Comparison of ENCODE assay signal across 9 mouse cellular contexts in genomic region chr15:80015211-80015952, GRCm38 (mm10). TPM values are rescaled to one million over a fixed set of nuclear protein-coding genes. Genes with fewer than 3 reads are reported as not detected.
DNase-seq lines count a peak whose midpoint lies in the region; ATAC-seq lines count a peak whose summit lies in the region.
"Had no signal": no experiment of that assay in that cellular context is flagged by ENCODE, and none has a peak within 500 bp of the region (broad histone marks: within the 10 kb centered on the region; RNA-seq: fewer than 3 reads in every experiment).

No protein-coding gene starts in this region.

- no peaks in the 10 kb centered on the region for H3K36me3 ChIP-seq in heart, embryonic 11.5 days (ENCODE audit: control insufficient read depth, insufficient read depth, low read length)
- no peaks in the 10 kb centered on the region for H3K36me3 ChIP-seq in liver, embryonic 13.5 days
- H3K36me3 ChIP-seq: neural tube, embryonic 12.5 days had no signal

- 60% methylated on average over 7 of the region's 7 CpGs for WGBS in heart, embryonic 11.5 days (ENCODE audit: insufficient replicate concordance)
- WGBS in liver, embryonic 13.5 days (ENCODE audit: insufficient replicate concordance), result 70% methylated on average over 7 of the region's 7 CpGs

- H3K4me1 ChIP-seq in heart, embryonic 11.5 days (ENCODE audit: control insufficient read depth, insufficient read depth, low read length), result peaks cover 38% of the 10 kb centered on the region
- peaks cover 34% of the 10 kb centered on the region for H3K4me1 ChIP-seq in liver, embryonic 13.5 days (replicated peaks)

- no peak overlapping the region; the same call in 1 of the 2 replicates for H3K9ac ChIP-seq in heart, embryonic 11.5 days (ENCODE audit: low read depth, low read length)
- H3K9ac ChIP-seq in liver, embryonic 13.5 days, result no peak overlapping the region
- H3K9ac ChIP-seq: neural tube, embryonic 12.5 days had no signal

- peak overlapping the region; percentile 98 for H3K4me2 ChIP-seq in heart, embryonic 11.5 days
- H3K4me2 ChIP-seq in liver, embryonic 13.5 days, result peak overlapping the region; percentile 73

- H3K27ac ChIP-seq in heart, embryonic 11.5 days (ENCODE audit: low read depth, low read length), result no peak overlapping the region
- H3K27ac ChIP-seq in liver, embryonic 13.5 days, result no peak overlapping the region
- H3K27ac ChIP-seq: neural tube, embryonic 12.5 days had no signal

- H3K4me3 ChIP-seq in heart, embryonic 11.5 days (ENCODE audit: low read depth, low read length), result peak overlapping the region; percentile 67; the same call in 1 of the 2 replicates
- H3K4me3 ChIP-seq in liver, embryonic 13.5 days (replicated peaks), result no peak overlapping the region

- no peak for ATAC-seq in heart, embryonic 11.5 days (replicated peaks; ENCODE audit: insufficient number of reproducible peaks, low FRiP score, low TSS enrichment)
- ATAC-seq in liver, embryonic 13.5 days (ENCODE audit: low read depth), result no peak
- ATAC-seq in erythroblast, adult 5-6 weeks (replicated peaks; ENCODE audit: low FRiP score, poor library complexity, severe bottlenecking), result no peak

- peaks cover 59% of the 10 kb centered on the region for H3K27me3 ChIP-seq in heart, embryonic 11.5 days (ENCODE audit: control insufficient read depth, insufficient read depth, low read length)
- peaks cover 65% of the 10 kb centered on the region for H3K27me3 ChIP-seq in liver, embryonic 13.5 days

- DNase-seq in heart, adult 11 months, result no peak
- DNase-seq in right cerebral cortex, adult 18-20 months, result peak; percentile 87
- DNase-seq in right cerebral cortex, postnatal 4 days, result no peak
- no peak for DNase-seq in liver, embryonic 13.5 days
- no peak for DNase-seq in retina, postnatal 1 day
- DNase-seq in T-cell, adult 2 months (ENCODE audit: low spot score), result no peak

- no peaks in the 10 kb centered on the region for H3K9me3 ChIP-seq in heart, embryonic 11.5 days (replicated peaks; ENCODE audit: control insufficient read depth, low read length)
- no peaks in the 10 kb centered on the region for H3K9me3 ChIP-seq in liver, embryonic 13.5 days (replicated peaks)
- H3K9me3 ChIP-seq: neural tube, embryonic 12.5 days had no signal

RNA-seq across cellular contexts. Expression of gene Pdgfb, which starts 0.6 kb away (rescaled TPM):
- 1.3 and 2.0 TPM in 2 replicates for polyA plus RNA-seq in heart, embryonic 11.5 days (2014; fragmentation: Nextera tagmentation; extraction: Ambion mirVana)
- 0.63 and 0.76 TPM in 2 replicates for polyA plus RNA-seq in liver, embryonic 13.5 days (2015; fragmentation: Nextera tagmentation; extraction: Ambion mirVana)
- total RNA-seq in erythroblast, adult 5-6 weeks (2015; ENCODE audit: low replicate concordance), result not detected in 2 replicates
- 0.42 and 0.94 TPM in 2 replicates for total RNA-seq in erythroblast, adult 5-6 weeks (2017; ENCODE audit: low replicate concordance)

RNA-seq across cellular contexts. Expression of gene Cbx7, which starts 44.5 kb away (rescaled TPM):
- polyA plus RNA-seq in heart, embryonic 11.5 days (2014; fragmentation: Nextera tagmentation; extraction: Ambion mirVana), result 0.72 and 1.1 TPM in 2 replicates
- polyA plus RNA-seq in liver, embryonic 13.5 days (2015; fragmentation: Nextera tagmentation; extraction: Ambion mirVana), result 0.89 and 1.4 TPM in 2 replicates
- total RNA-seq in erythroblast, adult 5-6 weeks (2015; ENCODE audit: low replicate concordance), result 2.1 and 6.9 TPM in 2 replicates
- total RNA-seq in erythroblast, adult 5-6 weeks (2017; ENCODE audit: low replicate concordance), result 4.5 and 6.4 TPM in 2 replicates
